Mouse (Mus musculus): Measurements from ENCODE around the gene Ptov1. TPM values are rescaled to one million over a fixed set of nuclear protein-coding genes. Genes with fewer than 3 reads are reported as not detected.

Gene Ptov1
- 5.2 and 9.7 TPM in 2 replicates for total RNA-seq (2017)

GRCm38 (mm10) chr7:44869697-44870528, at the start of gene Ptov1:
TSS of gene Ptov1 (minus strand) at chr7:44869788.
- peak; percentile 73 for ATAC-seq (ENCODE audit: extremely low read depth, insufficient number of reproducible peaks, low FRiP score, poor library complexity, severe bottlenecking)

GRCm38 (mm10) chr7:44919127-44919526, 49.5 kb upstream of the Ptov1 start:
- ATAC-seq (ENCODE audit: extremely low read depth, insufficient number of reproducible peaks, low FRiP score, poor library complexity, severe bottlenecking): no peak

GRCm38 (mm10) chr7:44918219-44918618, 48.6 kb upstream of the Ptov1 start:
- no peak for ATAC-seq (ENCODE audit: extremely low read depth, insufficient number of reproducible peaks, low FRiP score, poor library complexity, severe bottlenecking)

- no peak for ATAC-seq (ENCODE audit: extremely low read depth, insufficient number of reproducible peaks, low FRiP score, poor library complexity, severe bottlenecking)
Observed at GRCm38 (mm10) chr7:44916881-44917280, 47.3 kb upstream of the Ptov1 start.

- no peak for ATAC-seq (ENCODE audit: extremely low read depth, insufficient number of reproducible peaks, low FRiP score, poor library complexity, severe bottlenecking)
Observed at GRCm38 (mm10) chr7:44916191-44916590, 46.6 kb upstream of the Ptov1 start.

- no peak for ATAC-seq (ENCODE audit: extremely low read depth, insufficient number of reproducible peaks, low FRiP score, poor library complexity, severe bottlenecking)
Observed at GRCm38 (mm10) chr7:44915314-44915713, 45.7 kb upstream of the Ptov1 start.

GRCm38 (mm10) chr7:44914396-44914795, 44.8 kb upstream of the Ptov1 start:
- ATAC-seq (ENCODE audit: extremely low read depth, insufficient number of reproducible peaks, low FRiP score, poor library complexity, severe bottlenecking): no peak

- ATAC-seq (ENCODE audit: extremely low read depth, insufficient number of reproducible peaks, low FRiP score, poor library complexity, severe bottlenecking): no peak
Observed at GRCm38 (mm10) chr7:44908706-44909476, 39.3 kb upstream of the Ptov1 start.

- no peak for ATAC-seq (ENCODE audit: extremely low read depth, insufficient number of reproducible peaks, low FRiP score, poor library complexity, severe bottlenecking)
Observed at GRCm38 (mm10) chr7:44905430-44905829, 35.8 kb upstream of the Ptov1 start.

- peak; percentile 55 for ATAC-seq (ENCODE audit: extremely low read depth, insufficient number of reproducible peaks, low FRiP score, poor library complexity, severe bottlenecking)
Observed at GRCm38 (mm10) chr7:44901230-44901722, 31.7 kb upstream of the Ptov1 start.

- ATAC-seq (ENCODE audit: extremely low read depth, insufficient number of reproducible peaks, low FRiP score, poor library complexity, severe bottlenecking): no peak
Observed at GRCm38 (mm10) chr7:44900632-44901031, 31.0 kb upstream of the Ptov1 start.

GRCm38 (mm10) chr7:44898607-44899006, 29.0 kb upstream of the Ptov1 start:
- ATAC-seq (ENCODE audit: extremely low read depth, insufficient number of reproducible peaks, low FRiP score, poor library complexity, severe bottlenecking): no peak

- ATAC-seq (ENCODE audit: extremely low read depth, insufficient number of reproducible peaks, low FRiP score, poor library complexity, severe bottlenecking): no peak
Observed at GRCm38 (mm10) chr7:44896499-44896898, 26.9 kb upstream of the Ptov1 start.

GRCm38 (mm10) chr7:44895593-44896434, 26.2 kb upstream of the Ptov1 start, which contains the start of gene Fuz:
TSS of gene Fuz (plus strand) at chr7:44896079.
- ATAC-seq (ENCODE audit: extremely low read depth, insufficient number of reproducible peaks, low FRiP score, poor library complexity, severe bottlenecking): peak; percentile 70

GRCm38 (mm10) chr7:44895206-44895592, 25.6 kb upstream of the Ptov1 start:
- no peak for ATAC-seq (ENCODE audit: extremely low read depth, insufficient number of reproducible peaks, low FRiP score, poor library complexity, severe bottlenecking)

- ATAC-seq (ENCODE audit: extremely low read depth, insufficient number of reproducible peaks, low FRiP score, poor library complexity, severe bottlenecking): no peak
Observed at GRCm38 (mm10) chr7:44894175-44894574, 24.6 kb upstream of the Ptov1 start.

- ATAC-seq (ENCODE audit: extremely low read depth, insufficient number of reproducible peaks, low FRiP score, poor library complexity, severe bottlenecking): no peak
Observed at GRCm38 (mm10) chr7:44893197-44893596, 23.6 kb upstream of the Ptov1 start.

- peak; percentile 43; the same call in 1 of the 2 replicates for ATAC-seq (ENCODE audit: extremely low read depth, insufficient number of reproducible peaks, low FRiP score, poor library complexity, severe bottlenecking)
Observed at GRCm38 (mm10) chr7:44892276-44892921, 22.8 kb upstream of the Ptov1 start, which contains the start of gene Med25. TSS of gene Med25 (minus strand) at chr7:44892712.
